Mouse (Mus musculus): ENCODE results near the gene Bri3bp.
A peak's percentile ranks its signal among the peaks of the same experiment; 100 is the strongest.

The Bri3bp gene

DNA sequence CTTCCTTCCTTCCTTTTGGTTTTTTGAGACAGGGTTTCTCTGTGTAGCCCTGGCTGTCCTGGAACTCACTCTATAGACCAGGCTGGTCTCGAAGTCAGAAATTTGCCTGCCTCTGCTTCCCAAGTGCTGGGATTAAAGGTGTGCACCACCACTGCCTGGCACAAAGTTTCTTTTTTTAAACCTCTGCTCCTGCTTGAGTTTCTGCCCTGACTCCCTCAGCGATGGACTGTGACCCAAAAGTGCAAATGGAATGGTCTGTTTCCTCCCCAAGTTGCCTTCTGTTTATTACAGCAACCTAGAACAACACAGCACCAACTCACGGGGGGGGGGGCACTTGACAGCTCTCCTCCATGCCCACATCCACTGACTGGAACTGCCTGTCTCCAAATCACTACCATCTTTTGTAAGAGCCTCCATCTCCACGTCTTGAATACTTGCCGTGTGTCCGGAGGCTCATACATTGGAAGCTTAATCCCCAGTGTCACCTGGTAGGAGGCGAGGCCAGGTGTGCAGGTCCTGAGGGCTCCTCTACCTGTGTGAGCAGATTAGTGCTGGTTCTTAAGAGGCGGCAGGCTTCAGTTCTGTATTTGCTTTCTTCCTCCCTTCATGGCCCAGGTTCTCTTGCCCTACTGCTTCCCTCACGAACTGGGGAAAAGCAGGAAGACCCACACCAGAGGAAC, 31.6 kb downstream of the Bri3bp start:
- no peak overlapping the region for H3K4me3 ChIP-seq (replicated peaks; ENCODE audit: low read length)
- no peak for TF ChIP-seq CTCF (conservative IDR thresholded peaks at IDR 0.05; ENCODE audit: low read length)
- no peak for TF ChIP-seq NANOG (IDR thresholded peaks at IDR 0.05; ENCODE audit: borderline replicate concordance, low read length)
- no peak for TF ChIP-seq POU5F1 (IDR thresholded peaks at IDR 0.05; ENCODE audit: borderline replicate concordance, low read length)

DNA sequence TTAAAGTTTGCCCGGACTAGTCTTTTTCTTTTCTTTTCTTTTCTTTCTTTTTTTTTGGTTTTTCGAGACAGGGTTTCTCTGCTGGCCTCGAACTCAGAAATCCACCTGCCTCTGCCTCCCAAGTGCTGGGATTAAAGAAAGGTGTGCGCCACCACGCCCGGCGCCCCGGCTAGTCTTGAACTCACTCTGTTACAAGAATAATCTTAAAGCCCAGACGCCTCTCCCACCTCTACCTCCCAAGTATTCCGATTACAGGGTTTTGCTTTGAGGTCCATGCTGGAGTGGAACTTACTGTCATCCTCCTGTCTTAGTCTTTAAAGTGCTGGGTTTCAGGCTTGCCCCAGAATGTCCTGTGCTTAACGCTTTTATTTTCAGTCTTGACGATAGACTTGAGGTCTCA, 33.7 kb downstream of the Bri3bp start:
- peaks cover 21% of the 10 kb centered on the region for H3K36me3 ChIP-seq (ENCODE audit: insufficient read depth, low read length)
- peaks cover 48% of the 10 kb centered on the region for H3K4me1 ChIP-seq (replicated peaks; ENCODE audit: low read depth, low read length)
- peak overlapping the region; percentile 94 for H3K4me3 ChIP-seq (replicated peaks; ENCODE audit: low read length)
- TF ChIP-seq POU5F1 (IDR thresholded peaks at IDR 0.05; ENCODE audit: borderline replicate concordance, low read length) (no peak), CTCF (conservative IDR thresholded peaks at IDR 0.05; ENCODE audit: low read length) (no peak), NANOG (IDR thresholded peaks at IDR 0.05; ENCODE audit: borderline replicate concordance, low read length) (no peak)
- no peaks in the 10 kb centered on the region for H3K9me3 ChIP-seq (ENCODE audit: low read length)
- H3K27me3 ChIP-seq (ENCODE audit: insufficient read depth, low read length), result peaks cover 19% of the 10 kb centered on the region

More for the DNA sequence above, 31.6 kb downstream of the Bri3bp start:
- Histone ChIP-seq H3K9me3 (ENCODE audit: low read length) (no peaks in the 10 kb centered on the region), H3K4me1 (replicated peaks; ENCODE audit: low read depth, low read length) (peaks cover 52% of the 10 kb centered on the region), H3K27me3 (ENCODE audit: insufficient read depth, low read length) (peaks cover 19% of the 10 kb centered on the region), H3K36me3 (ENCODE audit: insufficient read depth, low read length) (peaks cover 5% of the 10 kb centered on the region; the same call in 1 of the 2 replicates)

DNA sequence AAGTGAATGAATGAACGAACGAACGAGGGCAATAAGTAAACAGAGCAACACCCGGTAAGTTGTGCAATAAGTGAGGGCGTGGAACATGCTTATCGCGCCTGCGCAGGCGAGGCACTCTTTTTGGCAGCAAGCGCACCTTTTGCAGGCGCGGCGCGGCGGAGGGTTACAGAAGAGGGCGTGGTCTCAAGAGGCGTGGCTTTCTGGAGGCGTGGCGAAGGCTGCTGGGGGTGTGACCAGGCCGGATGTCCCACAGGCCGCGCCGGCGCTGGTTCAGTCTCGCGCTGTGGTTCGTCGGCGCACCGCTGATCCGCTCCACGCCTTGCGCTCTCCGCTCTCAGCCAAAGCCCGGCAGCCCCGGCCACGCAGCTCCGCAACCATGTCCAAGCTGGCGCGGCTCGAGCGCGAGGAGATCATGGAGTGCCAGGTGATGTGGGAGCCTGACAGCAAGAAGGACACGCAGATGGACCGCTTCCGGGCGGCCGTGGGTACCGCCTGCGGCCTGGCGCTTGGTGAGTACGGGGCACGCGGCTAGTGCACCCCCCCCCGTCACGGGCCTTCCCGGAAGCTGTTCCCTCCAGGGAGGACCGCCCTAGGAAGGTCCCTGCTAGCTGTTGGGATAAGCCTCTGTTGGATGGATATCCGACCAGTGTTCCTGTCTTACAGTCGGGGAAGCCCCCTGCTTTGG, 34.4 kb downstream of the Bri3bp start, which contains the start of gene Aacs:
Aacs (plus strand) TSS at position 214 of the 685 bp plus-strand sequence.
- H3K27me3 ChIP-seq (ENCODE audit: insufficient read depth, low read length), result peaks cover 19% of the 10 kb centered on the region
- TF ChIP-seq CTCF (conservative IDR thresholded peaks at IDR 0.05; ENCODE audit: low read length) (no peak), POU5F1 (IDR thresholded peaks at IDR 0.05; ENCODE audit: borderline replicate concordance, low read length) (no peak), NANOG (IDR thresholded peaks at IDR 0.05; ENCODE audit: borderline replicate concordance, low read length) (no peak)
- H3K4me3 ChIP-seq (replicated peaks; ENCODE audit: low read length), result peak within 1 kb of the TSS; percentile 94
- H3K36me3 ChIP-seq (ENCODE audit: insufficient read depth, low read length), result peaks cover 21% of the 10 kb centered on the region
- no peaks in the 10 kb centered on the region for H3K9me3 ChIP-seq (ENCODE audit: low read length)
- peaks cover 48% of the 10 kb centered on the region for H3K4me1 ChIP-seq (replicated peaks; ENCODE audit: low read depth, low read length)

DNA sequence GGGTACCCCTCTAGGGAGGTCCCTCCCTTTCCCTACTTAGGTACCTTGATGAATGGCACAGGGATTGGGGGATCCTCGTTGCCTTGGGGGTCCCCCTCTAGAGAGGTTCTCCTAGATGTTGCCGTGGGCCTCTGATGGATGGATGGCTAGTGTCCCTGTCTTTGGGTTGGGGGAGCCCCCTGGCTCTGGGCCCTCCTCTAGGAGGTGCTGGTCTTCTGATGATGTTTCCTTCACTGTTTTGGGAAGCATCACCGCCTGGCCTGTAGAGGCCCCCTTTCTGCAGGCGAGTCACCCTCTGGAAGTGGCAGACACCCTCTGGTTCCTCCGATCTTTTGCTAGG, 34.9 kb downstream of the Bri3bp start:
- Histone ChIP-seq H3K4me1 (replicated peaks; ENCODE audit: low read depth, low read length) (peaks cover 53% of the 10 kb centered on the region), H3K4me3 (replicated peaks; ENCODE audit: low read length) (peak overlapping the region; percentile 94), H3K27me3 (ENCODE audit: insufficient read depth, low read length) (peaks cover 19% of the 10 kb centered on the region), H3K36me3 (ENCODE audit: insufficient read depth, low read length) (peaks cover 21% of the 10 kb centered on the region), H3K9me3 (ENCODE audit: low read length) (no peaks in the 10 kb centered on the region)
- TF ChIP-seq CTCF (conservative IDR thresholded peaks at IDR 0.05; ENCODE audit: low read length), result no peak
- TF ChIP-seq POU5F1 (IDR thresholded peaks at IDR 0.05; ENCODE audit: borderline replicate concordance, low read length), result no peak
- no peak for TF ChIP-seq NANOG (IDR thresholded peaks at IDR 0.05; ENCODE audit: borderline replicate concordance, low read length)

DNA sequence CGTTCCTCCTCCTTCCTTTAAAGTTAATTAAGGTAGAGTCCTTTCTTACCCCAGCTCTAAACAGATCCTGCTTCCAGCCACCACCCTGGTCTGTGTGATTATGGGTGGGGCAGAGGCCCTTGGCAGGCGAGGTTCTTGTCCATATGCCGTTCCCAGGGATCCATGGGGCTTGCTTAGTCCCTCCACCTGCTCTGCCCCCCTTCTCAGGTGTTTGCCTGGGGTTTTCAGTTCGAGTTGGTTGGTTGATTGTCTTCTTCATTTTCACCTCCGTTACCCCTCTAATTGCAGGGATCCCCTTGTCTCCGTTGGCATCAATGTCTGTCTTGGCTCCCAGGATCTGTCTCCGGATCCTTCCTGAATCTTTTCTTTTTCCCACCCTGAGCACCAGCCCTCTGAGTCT, 35.4 kb downstream of the Bri3bp start:
- Histone ChIP-seq H3K36me3 (ENCODE audit: insufficient read depth, low read length) (peaks cover 21% of the 10 kb centered on the region), H3K4me3 (replicated peaks; ENCODE audit: low read length) (peak overlapping the region; percentile 94), H3K9me3 (ENCODE audit: low read length) (no peaks in the 10 kb centered on the region), H3K4me1 (replicated peaks; ENCODE audit: low read depth, low read length) (peaks cover 57% of the 10 kb centered on the region), H3K27me3 (ENCODE audit: insufficient read depth, low read length) (peaks cover 19% of the 10 kb centered on the region)
- TF ChIP-seq POU5F1 (IDR thresholded peaks at IDR 0.05; ENCODE audit: borderline replicate concordance, low read length) (no peak), CTCF (conservative IDR thresholded peaks at IDR 0.05; ENCODE audit: low read length) (no peak), NANOG (IDR thresholded peaks at IDR 0.05; ENCODE audit: borderline replicate concordance, low read length) (no peak)

DNA sequence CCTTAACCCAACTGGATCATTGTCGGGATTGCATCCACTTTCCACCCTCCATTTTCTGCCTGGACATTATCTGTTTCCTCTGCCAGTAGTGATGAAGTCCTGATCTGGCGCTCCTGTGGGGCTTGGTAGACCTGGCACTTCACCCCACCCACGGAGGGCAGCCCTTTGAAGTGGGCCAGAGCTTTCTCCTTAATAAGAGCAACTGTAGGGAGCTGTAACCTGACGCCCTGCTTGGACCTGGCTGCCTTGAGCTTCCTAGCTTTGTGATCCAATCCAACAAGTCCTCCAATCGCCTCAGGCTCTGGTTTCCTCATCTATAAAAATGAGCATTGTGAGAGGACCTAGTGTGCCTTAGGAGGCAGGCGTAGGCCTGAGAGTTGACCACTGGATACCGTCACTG, 36.2 kb downstream of the Bri3bp start:
- Histone ChIP-seq H3K9me3 (ENCODE audit: low read length) (no peaks in the 10 kb centered on the region), H3K36me3 (ENCODE audit: insufficient read depth, low read length) (peaks cover 26% of the 10 kb centered on the region), H3K27me3 (ENCODE audit: insufficient read depth, low read length) (peaks cover 19% of the 10 kb centered on the region), H3K4me1 (replicated peaks; ENCODE audit: low read depth, low read length) (peaks cover 57% of the 10 kb centered on the region), H3K4me3 (replicated peaks; ENCODE audit: low read length) (peak overlapping the region; percentile 94; the same call in 1 of the 2 replicates)
- no peak for TF ChIP-seq CTCF (conservative IDR thresholded peaks at IDR 0.05; ENCODE audit: low read length)
- no peak for TF ChIP-seq POU5F1 (IDR thresholded peaks at IDR 0.05; ENCODE audit: borderline replicate concordance, low read length)
- TF ChIP-seq NANOG (IDR thresholded peaks at IDR 0.05; ENCODE audit: borderline replicate concordance, low read length), result no peak

DNA sequence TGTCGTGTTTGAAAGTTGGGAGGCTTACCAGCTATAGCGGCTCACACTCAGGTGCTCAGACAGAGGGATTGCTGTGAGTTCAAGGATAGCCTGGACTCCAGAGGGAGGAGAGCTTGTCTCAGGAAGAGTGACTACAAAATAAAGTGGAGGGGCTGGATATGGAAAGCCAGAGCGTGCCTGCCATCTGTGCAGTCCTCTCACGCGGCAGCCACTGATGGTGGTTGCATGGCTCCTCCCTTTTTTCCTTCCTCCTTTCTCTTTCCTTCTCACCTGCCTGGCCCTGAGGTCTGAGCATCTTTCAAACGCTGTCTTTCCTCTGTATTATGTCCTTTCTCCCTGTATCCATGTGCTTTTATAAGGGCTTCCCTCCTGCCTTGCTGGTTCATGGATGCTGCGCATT, 36.7 kb downstream of the Bri3bp start:
- no peak overlapping the region for H3K4me3 ChIP-seq (replicated peaks; ENCODE audit: low read length)
- TF ChIP-seq CTCF (conservative IDR thresholded peaks at IDR 0.05; ENCODE audit: low read length) (no peak), NANOG (IDR thresholded peaks at IDR 0.05; ENCODE audit: borderline replicate concordance, low read length) (no peak), POU5F1 (IDR thresholded peaks at IDR 0.05; ENCODE audit: borderline replicate concordance, low read length) (no peak)
- peaks cover 57% of the 10 kb centered on the region for H3K4me1 ChIP-seq (replicated peaks; ENCODE audit: low read depth, low read length)

DNA sequence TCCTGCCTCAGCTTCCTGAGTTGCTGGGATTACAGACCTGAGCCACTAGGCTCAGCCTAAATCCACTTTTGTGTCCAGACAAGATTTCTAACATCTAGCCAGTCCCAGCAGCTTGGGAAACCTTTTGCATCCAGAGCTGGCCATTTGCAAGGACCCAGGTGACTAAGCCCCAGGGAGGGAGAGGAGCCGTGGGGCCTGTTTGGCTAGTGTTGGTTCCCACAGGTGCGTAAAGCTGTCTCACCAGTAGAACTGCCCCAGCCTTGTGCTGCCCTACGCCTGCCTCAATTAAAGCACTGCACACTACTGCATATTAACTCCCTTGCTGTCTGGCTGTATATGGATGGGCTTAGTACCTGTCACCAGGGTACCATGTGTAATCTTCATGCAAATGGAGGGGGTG, 38.0 kb downstream of the Bri3bp start:
- Histone ChIP-seq H3K27me3 (ENCODE audit: insufficient read depth, low read length) (peaks cover 17% of the 10 kb centered on the region), H3K9me3 (ENCODE audit: low read length) (no peaks in the 10 kb centered on the region), H3K36me3 (ENCODE audit: insufficient read depth, low read length) (peaks cover 44% of the 10 kb centered on the region), H3K4me3 (replicated peaks; ENCODE audit: low read length) (no peak overlapping the region), H3K4me1 (replicated peaks; ENCODE audit: low read depth, low read length) (peaks cover 57% of the 10 kb centered on the region)
- no peak for TF ChIP-seq CTCF (conservative IDR thresholded peaks at IDR 0.05; ENCODE audit: low read length)
- no peak for TF ChIP-seq POU5F1 (IDR thresholded peaks at IDR 0.05; ENCODE audit: borderline replicate concordance, low read length)
- TF ChIP-seq NANOG (IDR thresholded peaks at IDR 0.05; ENCODE audit: borderline replicate concordance, low read length), result no peak

More for the DNA sequence above, 36.7 kb downstream of the Bri3bp start:
- Histone ChIP-seq H3K27me3 (ENCODE audit: insufficient read depth, low read length) (peaks cover 18% of the 10 kb centered on the region), H3K36me3 (ENCODE audit: insufficient read depth, low read length) (peaks cover 31% of the 10 kb centered on the region), H3K9me3 (ENCODE audit: low read length) (no peaks in the 10 kb centered on the region)
